Mouse (Mus musculus): ENCODE data around the gene Vps37b.
A peak's percentile ranks its signal among the peaks of the same experiment; 100 is the strongest.
"Not testable (repeated sequence)": the region's sequence is repeated elsewhere in the genome, so short reads cannot be mapped to it uniquely, and the experiment has no call there.

The Vps37b gene

DNA sequence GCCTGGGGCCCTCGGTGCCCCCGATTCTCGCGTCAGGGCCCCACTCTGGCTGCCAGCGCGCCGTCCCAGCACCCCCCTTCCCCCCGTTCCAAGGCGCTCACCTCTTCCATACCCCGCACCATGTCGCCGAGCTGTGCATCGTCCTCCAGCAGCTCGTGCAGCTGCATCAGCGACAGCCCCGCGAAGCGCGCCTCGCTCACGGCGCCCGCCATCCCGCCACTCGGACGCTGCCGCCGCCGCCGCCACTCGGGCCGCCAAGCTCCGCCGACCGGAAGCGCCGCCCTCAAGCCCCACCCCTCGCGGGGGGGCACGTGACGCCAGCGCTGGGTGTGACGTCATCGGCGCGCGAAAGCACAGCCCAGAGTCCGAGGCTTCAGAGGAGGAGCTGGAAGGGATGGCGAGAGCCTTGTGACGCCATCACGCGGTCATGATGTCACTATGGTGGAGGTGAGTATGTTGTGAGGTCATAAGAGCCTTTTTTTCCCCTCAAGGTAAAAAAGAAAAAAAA lies at the start of gene Vps37b:
Vps37b (minus strand) TSS at position 270 of the 508 bp plus-strand sequence.
- DNase-seq = peak; percentile 91

DNA sequence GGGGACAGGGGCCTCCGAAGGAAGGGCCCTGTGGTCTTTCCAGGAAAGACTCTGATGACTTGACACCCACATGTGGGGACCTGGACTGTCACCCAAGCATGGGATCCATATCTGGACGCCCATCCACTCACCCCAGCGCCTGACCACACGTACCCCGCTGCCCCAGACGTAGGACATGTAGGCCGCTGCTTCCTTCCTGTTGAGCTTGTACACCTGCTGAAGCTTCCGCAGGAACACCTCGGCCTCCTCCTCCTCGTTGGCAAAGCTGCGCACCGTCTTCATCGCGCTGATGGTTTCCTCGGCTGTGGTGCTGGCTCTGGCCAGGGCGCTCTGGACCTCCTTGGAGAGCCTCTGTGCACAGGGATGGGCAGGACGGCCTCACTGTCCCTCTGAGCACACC lies 47.8 kb upstream of the Vps37b start:
- DNase-seq = no peak

DNA sequence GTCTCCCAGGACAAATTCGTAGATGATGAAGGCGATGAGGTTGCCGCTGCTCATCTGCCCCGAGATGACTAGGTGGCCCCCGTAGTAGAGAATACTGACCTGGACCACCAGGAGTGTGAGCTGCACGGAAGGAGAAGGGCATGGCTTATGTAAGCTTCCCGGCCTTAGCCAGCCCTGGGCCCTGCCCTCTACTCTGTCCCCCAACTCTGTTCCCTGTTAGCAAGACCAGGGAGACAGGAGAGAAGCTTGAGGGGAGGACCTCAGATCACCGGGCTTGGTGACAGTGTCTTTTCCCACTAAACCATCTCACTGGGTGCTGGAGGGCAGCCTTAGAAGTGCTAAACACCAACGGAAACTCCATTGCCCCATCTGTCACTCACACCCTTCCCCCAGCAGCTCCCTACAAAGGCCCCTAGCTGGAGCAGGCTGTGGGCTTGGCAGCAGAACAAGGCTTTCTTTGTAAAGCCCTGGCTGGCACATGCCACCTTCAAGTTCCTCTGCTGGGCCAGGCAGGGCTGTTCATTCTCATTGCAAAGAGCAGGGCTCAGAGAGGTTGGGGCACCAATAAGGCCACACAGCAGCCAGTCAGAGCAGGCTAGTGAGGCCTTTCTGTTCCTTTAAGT lies 46.8 kb upstream of the Vps37b start:
- no peak for DNase-seq

DNA sequence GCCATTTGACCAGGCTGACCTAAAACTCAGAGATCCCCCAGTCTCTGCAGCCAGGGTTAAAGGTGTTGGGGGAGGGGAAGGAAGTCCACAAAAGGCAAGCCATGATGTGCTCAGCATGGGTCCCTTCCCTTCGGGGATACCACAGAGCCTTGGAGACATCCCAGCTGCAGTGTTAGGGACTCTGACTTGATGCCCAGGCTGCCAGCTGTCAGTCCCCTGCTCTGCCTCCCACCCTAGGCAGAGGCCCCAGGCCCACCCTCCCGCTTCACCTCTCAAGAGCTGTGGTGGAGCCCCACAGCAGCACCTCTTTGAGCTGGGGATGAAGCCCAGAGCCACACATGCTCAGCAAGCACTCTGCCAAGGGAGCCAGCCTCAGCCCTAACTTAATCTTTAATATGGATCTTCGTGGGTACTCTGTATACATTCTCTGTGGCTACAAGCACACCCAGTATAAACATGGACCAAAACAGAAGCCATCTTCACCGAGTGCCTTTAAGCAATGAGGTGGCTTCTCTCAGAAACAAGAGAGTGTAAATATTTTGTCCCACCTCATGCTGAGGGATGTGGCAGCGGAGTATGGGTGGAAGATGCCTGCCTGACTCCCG lies 45.9 kb upstream of the Vps37b start:
- no peak for DNase-seq

DNA sequence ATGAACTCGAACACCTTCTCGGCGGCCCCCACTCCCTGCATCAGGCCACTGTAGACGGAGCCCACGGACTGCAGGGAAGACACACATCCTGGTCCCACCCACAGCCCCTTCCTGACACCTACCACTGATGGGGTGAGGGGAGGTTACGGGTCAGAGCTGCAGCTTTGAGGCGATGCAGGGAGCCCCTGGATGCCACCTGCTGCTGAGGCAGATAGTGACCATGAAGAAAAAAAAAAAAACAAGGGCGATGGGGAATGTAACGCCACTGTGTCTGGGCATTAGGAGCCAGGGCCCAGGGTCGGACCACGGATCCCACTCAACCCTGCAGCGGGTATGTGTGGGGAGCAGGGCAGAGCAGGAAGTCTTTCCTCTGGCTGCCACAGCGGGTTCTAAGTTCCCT lies 45.2 kb upstream of the Vps37b start:
- DNase-seq = no peak

DNA sequence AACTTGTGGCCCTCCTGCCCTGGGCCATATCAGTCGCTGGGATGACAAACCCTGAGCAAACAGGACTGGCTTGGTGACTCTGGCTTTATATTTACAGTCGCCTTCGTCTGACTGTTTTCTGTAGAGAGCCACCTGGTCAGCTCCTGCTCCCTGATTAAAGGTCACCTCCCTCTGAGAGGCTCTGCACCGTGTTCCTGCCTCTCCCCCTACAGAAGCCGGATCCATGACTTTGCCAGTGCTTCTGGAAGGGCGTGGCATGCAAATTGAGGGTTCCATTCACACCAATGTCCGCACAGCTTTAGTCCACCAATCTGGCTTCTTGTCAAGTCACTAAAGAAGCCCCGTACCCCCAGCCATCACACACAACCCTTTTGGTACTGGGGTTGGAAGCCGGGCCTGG lies 44.5 kb upstream of the Vps37b start:
- DNase-seq = no peak

DNA sequence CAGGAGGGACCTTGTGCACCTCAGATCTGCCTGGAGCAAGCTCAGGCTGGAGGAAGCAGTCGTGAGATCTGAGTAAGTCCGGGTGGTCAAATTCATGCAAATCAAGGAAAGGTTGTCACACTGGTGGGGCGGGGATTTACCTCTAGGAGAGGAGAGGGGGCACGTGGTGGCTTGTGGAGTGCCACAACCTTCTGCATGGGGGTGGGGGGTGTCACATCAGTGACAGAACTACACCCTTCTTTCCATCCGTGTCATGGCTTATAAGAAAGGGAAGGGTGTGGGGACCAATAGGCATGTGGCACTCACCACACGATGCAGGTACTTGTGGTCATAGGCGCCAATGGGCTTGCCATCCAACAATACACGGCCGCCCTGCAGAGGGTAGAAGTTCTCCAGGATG lies 43.6 kb upstream of the Vps37b start:
- no peak for DNase-seq

DNA sequence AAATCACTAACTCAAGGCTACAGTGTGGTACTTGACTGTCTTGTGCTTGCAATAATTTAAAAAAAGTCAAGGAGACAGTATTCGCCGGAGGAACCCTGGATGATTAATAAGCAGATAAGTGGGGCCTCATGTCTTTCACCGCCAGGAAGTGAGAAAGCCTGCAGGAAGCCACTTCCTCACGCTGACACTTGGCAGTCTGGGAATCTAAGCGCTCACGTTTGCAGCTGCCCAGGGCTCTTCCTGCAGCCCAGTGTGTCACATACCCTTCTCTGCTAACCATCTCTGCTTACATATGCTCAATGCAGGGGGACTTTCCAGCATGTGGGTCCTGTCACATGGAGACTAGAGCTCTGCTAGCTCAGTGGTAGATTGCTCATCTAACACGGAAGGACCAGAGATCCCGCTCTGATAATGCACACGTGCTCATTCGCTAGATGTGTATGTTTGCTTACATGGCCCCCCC lies 42.8 kb upstream of the Vps37b start:
- DNase-seq = peak; percentile 15

DNA sequence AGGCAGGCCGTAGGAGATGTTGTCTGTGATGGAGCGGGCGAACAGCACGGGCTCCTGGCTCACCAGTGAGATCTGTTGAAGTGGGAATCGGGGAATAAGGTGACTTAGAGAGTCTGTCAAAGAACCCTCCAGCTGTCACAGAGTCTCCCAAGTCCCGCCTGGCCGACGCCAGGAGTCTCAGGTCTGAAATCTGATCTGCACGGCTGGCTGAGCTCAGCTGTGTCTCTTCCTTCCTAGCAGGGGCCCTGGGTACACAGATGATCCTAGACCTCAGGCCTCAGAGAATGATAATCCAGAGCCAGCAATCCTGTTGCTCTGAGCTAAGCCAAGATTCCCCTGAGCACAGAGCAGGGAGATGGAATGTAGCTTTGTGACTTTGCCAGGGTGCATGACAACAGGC lies 41.6 kb upstream of the Vps37b start:
- DNase-seq = no peak

DNA sequence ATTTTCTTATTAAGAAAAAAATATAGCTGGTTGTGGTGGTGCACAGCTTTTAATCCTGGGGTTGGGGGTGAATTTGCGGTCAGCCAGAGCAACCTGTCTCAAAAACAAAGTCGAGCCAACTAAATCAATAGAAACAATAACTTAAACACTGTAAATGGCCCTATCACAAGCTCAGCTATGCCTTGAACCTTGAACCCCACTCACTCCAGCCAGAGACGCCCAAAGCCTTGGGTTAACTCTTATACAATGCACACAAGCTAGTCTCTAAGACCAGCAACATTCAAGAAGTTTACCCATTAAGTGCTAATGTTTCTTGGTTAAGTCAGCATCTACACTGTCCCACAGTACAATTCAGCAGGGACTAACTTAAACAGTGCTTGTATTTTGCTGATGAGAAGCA lies 37.6 kb upstream of the Vps37b start:
- no peak for DNase-seq

DNA sequence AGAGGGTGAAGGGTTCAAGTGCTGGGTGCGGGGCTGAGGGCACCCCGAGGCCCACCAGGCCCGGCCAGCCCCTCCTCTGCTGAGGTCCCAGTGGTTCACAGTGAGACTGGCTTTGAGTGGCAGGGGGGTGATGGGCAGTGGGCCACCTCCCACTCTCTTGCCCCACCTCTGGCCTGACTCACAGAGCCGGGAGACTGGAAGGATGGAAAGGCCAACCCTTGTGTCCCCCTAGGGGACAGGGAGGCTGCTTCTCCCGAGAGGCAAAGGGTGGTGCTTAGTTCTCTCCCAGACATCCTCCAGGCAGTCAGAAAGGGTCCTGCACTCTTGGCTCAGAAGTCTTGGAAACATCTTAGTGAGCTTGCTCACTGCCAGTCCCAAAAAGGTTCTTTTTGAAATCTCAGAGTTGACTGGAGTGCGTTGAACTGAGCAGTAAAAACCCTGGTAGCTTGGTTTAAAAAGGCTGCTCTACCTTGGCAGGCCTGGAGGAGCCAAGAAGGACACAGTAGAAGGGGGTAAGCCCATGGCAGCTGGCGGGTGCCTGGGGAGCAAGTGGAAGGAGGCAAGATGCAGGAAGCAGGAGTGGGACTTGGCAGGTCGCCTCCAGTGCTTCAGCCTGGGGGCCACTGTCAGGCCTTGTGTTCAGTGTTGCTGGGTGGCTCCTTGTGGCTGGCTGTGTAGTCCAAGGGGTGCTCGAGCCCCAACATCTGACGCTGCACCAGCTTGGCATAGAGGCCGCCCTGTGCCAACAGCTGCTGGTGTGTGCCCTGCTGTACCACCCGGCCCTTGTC lies 30.2 kb upstream of the Vps37b start:
- DNase-seq = no peak

DNA sequence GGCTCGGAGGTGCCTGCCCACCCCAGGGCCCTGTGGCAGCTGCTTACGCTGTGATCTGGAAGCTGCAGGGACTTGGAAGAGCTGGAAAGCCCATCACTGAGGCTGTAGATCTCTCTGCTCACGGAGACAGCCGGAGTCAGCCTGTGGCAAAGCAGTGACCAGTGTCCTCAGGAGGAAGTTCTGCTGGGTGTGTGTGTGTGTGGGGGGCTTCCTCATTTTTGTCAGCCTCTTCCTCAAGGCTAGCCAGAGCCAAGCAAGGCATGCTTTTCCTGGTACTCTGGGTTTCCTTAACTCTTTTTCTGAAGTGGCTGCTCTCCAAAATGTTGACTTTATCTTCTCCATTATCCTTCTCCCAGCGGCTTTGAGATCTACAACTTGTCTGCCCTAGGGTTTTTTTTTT lies 27.6 kb upstream of the Vps37b start:
- DNase-seq = peak; percentile 43

DNA sequence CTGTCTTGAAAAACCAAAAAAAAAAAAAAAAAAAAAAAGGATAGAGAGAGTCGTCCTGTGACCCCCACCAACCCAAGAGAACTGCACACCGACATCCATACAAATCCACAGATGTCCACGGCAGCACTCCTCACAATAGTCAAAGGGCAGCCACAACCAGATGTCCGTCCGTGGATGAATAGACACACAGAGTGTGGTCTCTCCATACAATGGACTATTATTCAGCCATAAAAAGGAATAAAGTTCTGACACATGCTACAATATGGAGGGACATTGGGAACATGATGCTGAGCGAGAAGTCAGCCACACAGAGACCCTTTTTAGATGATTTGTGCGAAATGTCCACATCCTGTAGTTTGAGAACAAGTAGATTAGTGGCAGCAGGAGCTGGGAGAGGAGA lies 26.7 kb upstream of the Vps37b start:
- no peak for DNase-seq

DNA sequence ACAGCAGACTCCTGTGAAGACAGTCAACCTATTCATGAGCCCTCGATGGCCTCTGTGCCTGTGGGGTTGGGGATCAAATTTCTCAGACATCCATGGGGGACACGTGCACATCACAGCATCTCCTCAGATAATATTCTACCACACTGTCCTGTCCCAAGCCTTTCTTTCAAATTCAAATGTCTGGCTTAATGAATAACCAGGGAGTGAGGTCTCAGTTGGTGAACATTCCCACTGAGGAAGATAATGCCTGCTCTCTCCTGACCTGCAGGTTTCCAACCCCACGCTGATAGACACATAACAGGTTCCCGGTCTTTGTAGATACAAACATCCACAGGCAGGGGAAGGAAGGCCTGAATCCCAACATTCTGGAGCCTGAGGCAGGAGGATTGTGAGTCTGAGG lies 24.9 kb upstream of the Vps37b start:
- DNase-seq = no peak

DNA sequence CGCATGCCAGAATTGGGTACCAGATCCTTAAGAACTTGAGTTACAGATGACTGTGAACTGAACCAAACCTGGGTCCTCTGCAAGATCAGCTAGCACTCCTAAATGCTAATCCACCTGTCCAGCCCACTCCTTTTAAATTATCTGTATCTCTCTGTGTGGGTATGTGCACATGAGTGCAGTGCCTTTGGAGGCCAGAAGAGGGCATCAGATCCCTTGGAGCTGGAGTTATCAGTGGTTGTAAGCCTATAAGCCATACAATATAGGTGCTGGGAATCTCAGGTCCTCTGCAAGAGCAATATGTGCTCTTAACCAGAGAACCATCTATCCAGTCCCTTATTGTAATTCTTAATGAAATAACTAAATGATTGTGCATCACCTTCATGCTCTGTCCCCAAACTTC lies 24.1 kb upstream of the Vps37b start:
- DNase-seq = no peak

DNA sequence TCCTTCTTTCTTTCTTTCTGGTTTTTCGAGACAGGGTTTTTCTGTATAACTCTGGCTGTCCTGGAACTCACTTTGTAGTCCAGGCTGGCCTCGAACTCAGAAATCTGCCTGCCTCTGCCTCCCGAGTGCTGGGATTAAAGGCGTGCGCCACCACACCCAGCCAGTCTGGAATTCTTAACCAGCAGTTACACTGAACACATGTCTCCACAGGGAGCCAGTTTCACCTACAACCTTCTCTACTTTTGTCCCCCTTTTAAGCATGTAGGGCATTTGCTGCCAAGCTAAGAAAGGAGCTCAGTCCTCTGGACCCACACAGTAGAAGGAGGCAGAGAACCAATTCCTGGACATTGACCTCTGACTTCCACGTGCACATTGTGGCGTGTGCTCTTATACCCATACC lies 20.6 kb upstream of the Vps37b start:
- not testable (repeated sequence) for DNase-seq

DNA sequence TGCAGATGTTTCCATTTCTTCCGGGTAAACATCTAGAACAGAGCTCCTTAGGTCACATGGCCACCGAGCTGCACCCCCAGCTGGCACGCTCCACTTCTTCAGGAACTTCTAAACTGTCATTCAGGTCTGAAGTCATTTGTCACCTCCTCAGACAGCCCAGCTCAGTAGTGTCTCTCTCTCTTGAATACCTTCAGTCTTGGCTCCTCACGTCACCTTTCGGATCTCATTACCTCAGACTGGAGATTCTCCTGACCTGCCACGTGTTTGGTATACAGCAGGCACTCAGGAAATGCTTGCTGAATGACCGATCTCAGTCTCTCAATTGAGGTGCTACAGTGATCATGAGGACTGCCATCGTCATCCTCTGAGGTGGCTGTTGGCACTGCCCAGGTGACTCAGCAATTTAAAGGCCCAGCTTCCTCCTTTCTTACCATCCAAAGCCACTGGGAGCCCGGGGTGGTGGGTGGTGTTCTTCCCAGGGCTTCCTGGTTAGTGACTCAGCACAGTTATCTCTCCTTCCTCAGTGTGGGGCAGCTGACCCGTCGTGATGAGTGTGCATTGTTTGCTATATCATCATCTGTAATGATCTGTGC lies 19.9 kb upstream of the Vps37b start:
- DNase-seq = peak; percentile 65

DNA sequence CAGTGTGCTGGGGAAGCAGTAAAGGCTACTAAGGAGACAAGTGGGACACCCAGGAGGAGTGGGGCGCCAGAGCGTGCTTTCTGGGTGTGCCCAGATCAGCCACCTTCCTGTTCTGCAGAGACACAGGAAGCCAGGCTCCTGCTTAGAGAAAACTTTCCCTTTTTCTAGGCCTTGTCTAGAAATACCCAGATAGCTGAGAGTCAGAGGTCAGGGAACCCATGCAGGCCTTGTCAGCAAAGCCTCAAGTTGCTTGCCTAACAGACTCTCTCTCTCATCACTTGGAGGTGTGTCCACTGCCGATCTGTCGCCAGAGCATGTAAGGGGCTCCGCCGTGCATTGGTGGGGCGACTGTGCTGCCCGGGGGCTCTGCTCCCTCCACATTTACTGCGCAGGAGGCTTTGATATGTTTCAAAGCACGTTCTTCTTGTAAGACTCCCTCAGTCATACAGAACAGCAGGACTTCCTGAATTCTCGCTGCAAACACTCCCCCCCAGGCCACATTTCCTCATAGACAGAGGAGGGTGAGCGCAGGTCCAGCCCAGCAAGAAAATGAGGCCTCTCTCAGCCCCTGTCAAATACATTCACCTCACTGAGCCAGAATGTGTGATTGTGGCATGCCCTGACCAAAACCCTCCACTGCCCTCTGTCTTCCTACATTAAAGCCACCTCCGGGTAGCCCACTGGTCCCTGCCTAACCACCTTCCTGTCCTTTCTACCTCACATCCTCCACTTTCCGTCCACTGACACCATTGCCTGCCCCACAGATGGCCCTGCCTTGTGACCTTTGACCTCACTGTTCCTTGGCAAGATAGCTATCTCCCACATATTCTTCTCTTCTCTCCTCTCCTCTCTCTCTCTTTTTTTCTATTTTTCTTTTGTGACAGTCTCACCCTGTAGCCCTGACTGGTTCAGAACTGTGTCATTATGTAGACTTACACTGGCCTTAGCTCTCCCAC lies 18.3 kb upstream of the Vps37b start:
- peak; percentile 65 for DNase-seq

DNA sequence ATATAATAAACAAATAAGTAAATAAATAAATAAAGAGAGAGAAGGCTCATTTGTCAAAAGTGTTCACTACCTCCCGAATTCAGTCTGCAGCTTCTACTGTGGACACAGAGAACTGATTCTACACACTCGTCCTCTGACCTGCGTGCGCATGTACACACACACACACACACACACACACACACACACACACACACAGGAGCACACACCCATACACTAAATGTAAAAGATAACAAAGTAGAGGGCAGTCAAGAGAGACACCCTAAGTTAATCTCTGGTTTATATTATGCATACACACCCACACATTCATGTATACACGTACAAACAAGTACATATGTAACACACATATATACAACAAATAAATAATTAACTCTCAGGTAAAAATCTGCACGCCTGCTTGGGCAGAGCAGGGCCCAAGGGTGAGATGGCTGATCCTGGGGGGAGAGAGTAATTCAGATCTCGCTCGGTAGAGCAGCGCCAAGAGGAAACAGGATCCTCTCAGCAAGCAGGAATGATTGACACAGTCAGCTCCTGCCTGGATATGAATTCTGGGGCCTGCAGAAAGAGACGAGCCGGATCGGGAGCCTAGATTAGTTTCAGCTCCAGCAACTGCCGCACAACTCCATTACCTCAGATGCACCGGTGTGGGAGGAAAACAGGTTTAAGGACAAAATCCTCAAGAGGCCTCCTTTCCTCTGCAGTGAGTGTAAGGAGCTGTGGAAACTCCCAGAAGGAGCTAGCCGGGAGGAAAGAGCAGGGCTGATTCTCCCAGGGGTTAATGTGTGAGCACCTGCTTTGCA lies 17.4 kb upstream of the Vps37b start:
- DNase-seq = no peak

DNA sequence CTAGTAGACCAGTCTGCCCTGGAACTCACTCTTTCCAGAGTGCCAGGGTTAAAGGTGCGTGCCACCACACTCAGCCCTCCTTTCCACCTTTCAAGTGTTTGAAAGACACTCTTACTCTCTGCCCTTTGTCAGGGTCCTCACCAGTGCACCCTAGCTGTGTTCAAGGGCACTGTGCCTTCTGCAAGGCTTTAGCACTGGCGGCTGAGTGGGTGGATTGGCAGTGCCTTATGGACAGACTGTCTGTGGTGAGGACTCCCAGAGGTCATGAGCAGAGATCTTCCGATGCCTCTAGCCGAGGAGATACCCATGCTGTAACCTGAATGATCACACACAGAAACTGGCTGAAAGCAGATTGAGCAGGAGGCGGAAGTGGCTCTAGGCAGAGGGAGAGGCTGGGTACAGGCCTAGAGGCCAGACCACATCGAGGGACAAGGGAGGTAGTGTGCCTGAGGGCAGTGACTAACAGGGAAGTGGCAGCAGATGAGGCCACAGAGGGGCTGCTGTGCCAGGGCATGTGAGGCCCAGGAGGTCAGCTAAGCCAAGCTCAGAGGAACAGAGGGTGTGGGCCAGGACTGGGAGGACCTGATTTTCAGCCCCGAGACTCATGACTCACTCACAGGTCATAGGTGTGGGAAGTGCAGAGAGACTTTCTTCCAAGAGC lies 14.8 kb upstream of the Vps37b start:
- peak; percentile 73 for DNase-seq

DNA sequence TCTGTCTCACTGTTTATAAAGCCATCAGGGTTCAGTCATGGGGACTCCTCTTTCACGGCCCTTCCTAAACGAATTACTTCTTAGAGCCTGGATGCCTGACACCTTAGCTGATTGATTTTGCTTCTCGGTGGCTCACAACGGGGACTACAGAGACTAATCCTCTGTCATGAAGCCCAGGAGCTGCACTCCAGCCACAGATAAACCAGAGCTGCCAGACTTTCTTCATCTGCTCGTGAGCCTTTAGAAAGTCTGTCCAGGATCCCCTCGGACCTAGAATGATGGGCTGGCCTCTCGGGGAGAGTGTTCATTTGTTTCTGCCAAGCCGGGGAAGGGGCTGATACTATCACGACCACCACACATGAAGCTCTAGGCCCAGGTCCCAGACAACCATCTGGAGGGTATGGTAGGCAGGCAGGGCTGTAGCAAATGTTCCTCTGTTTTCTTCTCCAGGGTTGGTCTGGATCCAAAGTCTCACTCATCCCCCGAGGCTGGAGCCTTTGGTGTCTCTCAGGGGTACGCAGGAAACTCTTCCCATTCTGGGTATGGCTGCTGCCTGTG lies 13.5 kb upstream of the Vps37b start:
- no peak for DNase-seq
